Mouse (Mus musculus) MEL (cell line): ENCODE results near the gene Calcrl. TPM values are rescaled to one million over a fixed set of nuclear protein-coding genes. Genes with fewer than 3 reads are reported as not detected.

Experiments used
- DNase-seq: peaks from one replicate; pipeline ENCODE4 v3.0.0; 2011; ENCODE audit warnings: low read depth, low spot score
- H3K27ac ChIP-seq: 2 replicates; pipeline ENCODE4 v1.5.1; 2012; ENCODE audit warnings: low read depth, mild to moderate bottlenecking, control low read depth, low read length, moderate library complexity; ENCODE audit not compliant: control insufficient read depth
- H3K27me3 ChIP-seq, 2 experiments: fragments of 150-350 bp in 1 of 2; sonication (generic) in 1 of 2; 2 replicates each; pipeline ENCODE4 v1.6.1; 2012; ENCODE audit warnings: low read length in 2 of 2, mild to moderate bottlenecking in 2 of 2, improper control_type of control experiment in 1 of 2, moderate library complexity in 1 of 2; ENCODE audit not compliant: insufficient read depth in 2 of 2, control insufficient read depth in 1 of 2
- H3K36me3 ChIP-seq, 2 experiments: 2 replicates each; pipeline ENCODE4 v1.6.1; 2012 to 2014; ENCODE audit warnings: low read length in 2 of 2, improper control_type of control experiment in 1 of 2, inconsistent platforms in 1 of 2, mild to moderate bottlenecking in 1 of 2; ENCODE audit not compliant: insufficient read depth in 2 of 2, control insufficient read depth in 1 of 2
- H3K4me1 ChIP-seq, 2 experiments: fragments of 150-350 bp in 1 of 2; sonication (generic) in 1 of 2; 2 replicates each; pipeline ENCODE4 v1.6.1; 2012; ENCODE audit warnings: low read length in 2 of 2, improper control_type of control experiment in 1 of 2, mild to moderate bottlenecking in 1 of 2; ENCODE audit not compliant: insufficient read depth in 2 of 2, control insufficient read depth in 1 of 2
- H3K4me3 ChIP-seq, 2 experiments: fragments of 150-350 bp in 1 of 2; sonication (generic) in 1 of 2; 2 replicates each; pipeline ENCODE4 v1.5.1; 2012; ENCODE audit warnings: low read depth in 2 of 2, low read length in 2 of 2, mild to moderate bottlenecking in 2 of 2, moderate library complexity in 2 of 2, control low read depth in 1 of 2, improper control_type of control experiment in 1 of 2; ENCODE audit not compliant: control insufficient read depth in 1 of 2, insufficient read depth in 1 of 2
- H3K79me2 ChIP-seq: 2 replicates; pipeline ENCODE4 v1.6.1; 2012; ENCODE audit warnings: mild to moderate bottlenecking, low read length, moderate library complexity; ENCODE audit not compliant: control insufficient read depth, poor library complexity, insufficient read depth
- H3K9ac ChIP-seq: 2 replicates; pipeline ENCODE4 v1.6.1; 2012; ENCODE audit warnings: low read depth, mild to moderate bottlenecking, control low read depth, low read length, moderate library complexity; ENCODE audit not compliant: control insufficient read depth, poor library complexity, severe bottlenecking
- H3K9me3 ChIP-seq: fragments of 150-350 bp; sonication (generic); replicated peaks from 2 replicates; pipeline ENCODE4 v1.6.1; 2012; ENCODE audit warnings: mild to moderate bottlenecking, low read length, improper control_type of control experiment, moderate library complexity; ENCODE audit not compliant: insufficient read depth
- BHLHE40 ChIP-seq: IDR thresholded peaks from 2 replicates; pipeline ENCODE4 v1.6.1; 2012; ENCODE audit warnings: low read depth, mild to moderate bottlenecking, inconsistent platforms, low read length, improper control_type of control experiment, borderline replicate concordance
- E2F4 ChIP-seq: IDR thresholded peaks from 2 replicates; pipeline ENCODE4 v1.6.1; 2011; ENCODE audit warnings: low read depth, low read length, improper control_type of control experiment, borderline replicate concordance
- ELF1 ChIP-seq: IDR thresholded peaks from 2 replicates; pipeline ENCODE4 v1.6.1; 2014; ENCODE audit warnings: low read depth, mild to moderate bottlenecking, inconsistent platforms, low read length, improper control_type of control experiment, moderate library complexity
- EP300 ChIP-seq, 2 experiments: IDR thresholded peaks; 2 replicates each; pipeline ENCODE4 v1.6.1; 2011; ENCODE audit warnings: improper control_type of control experiment in 2 of 2, low read length in 2 of 2, low read depth in 1 of 2, mild to moderate bottlenecking in 1 of 2
- JUND ChIP-seq: IDR thresholded peaks from 2 replicates; pipeline ENCODE4 v1.6.1; 2011; ENCODE audit warnings: low read depth, mild to moderate bottlenecking, improper control_type of control experiment, low read length
- MAFK ChIP-seq: IDR thresholded peaks from 2 replicates; pipeline ENCODE4 v1.6.1; 2011; ENCODE audit warnings: low read depth, mild to moderate bottlenecking, low read length, improper control_type of control experiment, borderline replicate concordance
- MAZ ChIP-seq: IDR thresholded peaks from 2 replicates; pipeline ENCODE4 v1.6.1; 2012; ENCODE audit warnings: low read depth, mild to moderate bottlenecking, inconsistent platforms, low read length, improper control_type of control experiment
- MXI1 ChIP-seq: IDR thresholded peaks from 2 replicates; pipeline ENCODE4 v1.6.1; 2011; ENCODE audit warnings: mild to moderate bottlenecking, low read depth, low read length, improper control_type of control experiment
- NRF1 ChIP-seq: IDR thresholded peaks from 2 replicates; pipeline ENCODE4 v1.6.1; 2014; ENCODE audit warnings: low read depth, mild to moderate bottlenecking, inconsistent platforms, low read length, improper control_type of control experiment, moderate library complexity; ENCODE audit not compliant: poor library complexity, insufficient read depth, severe bottlenecking
- POLR2A ChIP-seq, 2 experiments: IDR thresholded peaks; 2 replicates each; pipeline ENCODE4 v1.6.1; 2011 to 2012; ENCODE audit warnings: low read length in 2 of 2, mild to moderate bottlenecking in 2 of 2, control low read depth in 1 of 2, improper control_type of control experiment in 1 of 2, low read depth in 1 of 2, moderate library complexity in 1 of 2; ENCODE audit not compliant: control insufficient read depth in 1 of 2, insufficient read depth in 1 of 2, poor library complexity in 1 of 2
- POLR2AphosphoS2 ChIP-seq: IDR thresholded peaks from 2 replicates; pipeline ENCODE4 v1.6.1; 2011; ENCODE audit warnings: low read length, improper control_type of control experiment
- POLR2AphosphoS5 ChIP-seq: IDR thresholded peaks from 2 replicates; pipeline ENCODE4 v1.6.1; 2012; ENCODE audit warnings: low read depth, borderline replicate concordance, mild to moderate bottlenecking, inconsistent platforms, low read length, moderate library complexity, mixed read lengths
- RAD21 ChIP-seq: IDR thresholded peaks from 2 replicates; pipeline ENCODE4 v1.6.1; 2011; ENCODE audit warnings: mild to moderate bottlenecking, low read depth, low read length, improper control_type of control experiment
- SMC3 ChIP-seq: IDR thresholded peaks from 2 replicates; pipeline ENCODE4 v1.6.1; 2011; ENCODE audit warnings: low read depth, low read length, improper control_type of control experiment
- TAL1 ChIP-seq: IDR thresholded peaks from 2 replicates; pipeline ENCODE4 v1.6.1; 2012; ENCODE audit warnings: mild to moderate bottlenecking, inconsistent platforms, low read length, moderate library complexity, mixed read lengths
- TBP ChIP-seq: IDR thresholded peaks from 2 replicates; pipeline ENCODE4 v1.8.0; 2011; ENCODE audit warnings: low read depth, low read length, improper control_type of control experiment
- ZKSCAN1 ChIP-seq: IDR thresholded peaks from 2 replicates; pipeline ENCODE4 v1.6.1; 2012; ENCODE audit warnings: low read depth, mild to moderate bottlenecking, inconsistent platforms, low read length, improper control_type of control experiment, moderate library complexity
- ZMIZ1 ChIP-seq: IDR thresholded peaks from 2 replicates; pipeline ENCODE4 v1.6.1; 2012; ENCODE audit warnings: low read depth, mild to moderate bottlenecking, inconsistent platforms, low read length, improper control_type of control experiment, moderate library complexity
- ZNF384 ChIP-seq: IDR thresholded peaks from 2 replicates; pipeline ENCODE4 v1.6.1; 2012; ENCODE audit warnings: low read depth, mild to moderate bottlenecking, inconsistent platforms, low read length, improper control_type of control experiment
- polyA plus RNA-seq, 2 experiments: library from polyadenylated mRNA; stranded (reverse) in 1 of 2; unstranded in 1 of 2; fragments of >175 nt in 1 of 2; fragments of >200 nt in 1 of 2; gene quantifications; 2 replicates each; pipeline versions ENCODE4 v1.2.1 to v1.2.4; 2012; ENCODE audit warnings: low replicate concordance in 2 of 2, low read depth in 1 of 2; ENCODE audit not compliant: insufficient read length in 2 of 2, insufficient read depth in 1 of 2, missing spikeins in 1 of 2
- total RNA-seq: library from RNA; depleted of rRNA; stranded (reverse); fragments of 300-350 nt; gene quantifications from 2 replicates; pipeline ENCODE4 v1.2.3, GENCODE M21; 2012

Calcrl gene
- total and polyA plus RNA-seq, 3 experiments, result not detected

- no peak overlapping the region for H3K9ac ChIP-seq
- no peak overlapping the region for H3K4me3 ChIP-seq
- TF ChIP-seq POLR2AphosphoS5, result no peak
- TF ChIP-seq EP300 (IDR thresholded peaks at IDR 0.05; ENCODE audit: low read depth in 1 of 2, low read length in 2 of 2), result no peak
- no peak for TF ChIP-seq TAL1
- TF ChIP-seq, all 39 proteins: peak for 0
- H3K79me2 ChIP-seq, result no peaks in the 10 kb centered on the region
- no peak overlapping the region for H3K27ac ChIP-seq
- no peaks in the 10 kb centered on the region for H3K36me3 ChIP-seq
- H3K9me3 ChIP-seq, result no peaks in the 10 kb centered on the region
- no peaks in the 10 kb centered on the region; a peak in 1 of 4 replicates for H3K27me3 ChIP-seq
- no peaks in the 10 kb centered on the region for H3K4me1 ChIP-seq
- no peak for DNase-seq
Observed at GRCm38 (mm10) chr2:84295068-84295467, 130.1 kb downstream of the Calcrl start.

- TF ChIP-seq NRF1 (no peak), POLR2A (IDR thresholded peaks at IDR 0.05; ENCODE audit: control insufficient read depth in 1 of 2, insufficient read depth in 1 of 2, low read depth in 1 of 2, low read length in 2 of 2, poor library complexity in 1 of 2) (no peak), MXI1 (no peak), ZMIZ1 (no peak), JUND (no peak), BHLHE40 (no peak), MAFK (no peak), ELF1 (no peak), E2F4 (no peak), MAZ (no peak), POLR2AphosphoS2 (no peak), RAD21 (no peak), SMC3 (no peak), ZKSCAN1 (no peak), TBP (no peak), ZNF384 (no peak)
- no peaks in the 10 kb centered on the region for H3K79me2 ChIP-seq
- no peaks in the 10 kb centered on the region for H3K4me1 ChIP-seq
Observed at GRCm38 (mm10) chr2:84294611-84295010, 130.6 kb downstream of the Calcrl start.

More at GRCm38 (mm10) chr2:84294611-84295010, 130.6 kb downstream of the Calcrl start:
- H3K9ac ChIP-seq, result no peak overlapping the region
- no peak for DNase-seq
- H3K36me3 ChIP-seq, result no peaks in the 10 kb centered on the region
- no peaks in the 10 kb centered on the region for H3K9me3 ChIP-seq
- H3K4me3 ChIP-seq, result no peak overlapping the region
- H3K27ac ChIP-seq, result no peak overlapping the region
- no peaks in the 10 kb centered on the region; a peak in 1 of 4 replicates for H3K27me3 ChIP-seq
